Comparison of ENCODE assay signal across 29 mouse cellular contexts in genomic region chr5:76524623-76525022, GRCm38 (mm10). TPM values are rescaled to one million over a fixed set of nuclear protein-coding genes. Genes with fewer than 3 reads are reported as not detected.
DNase-seq lines count a peak whose midpoint lies in the region; ATAC-seq and TF ChIP-seq lines count a peak whose summit lies in the region.
"Had no signal": no experiment of that assay in that cellular context is flagged by ENCODE, and none has a peak within 500 bp of the region (broad histone marks: within the 10 kb centered on the region; RNA-seq: fewer than 3 reads in every experiment).

No protein-coding gene starts in this region.

- H3K79me2 ChIP-seq in MEL (ENCODE audit: control insufficient read depth, insufficient read depth, low read length, poor library complexity) = peaks cover 5% of the 10 kb centered on the region

- peak in 1 of 2 experiments; percentile 30; a peak in 1 of 4 replicates for TF ChIP-seq EP300 in MEL (IDR thresholded peaks at IDR 0.05; ENCODE audit: low read depth in 1 of 2, low read length in 2 of 2)

- H3K36me3 ChIP-seq in MEL (ENCODE audit: control insufficient read depth in 1 of 2, insufficient read depth in 2 of 2, low read length in 2 of 2) = peaks cover 0 to 16% of the 10 kb centered on the region in 2 experiments; a peak in 2 of 4 replicates
- no peaks in the 10 kb centered on the region for H3K36me3 ChIP-seq in forebrain, embryonic 10.5 days (replicated peaks)
- H3K36me3 ChIP-seq: embryonic facial prominence, embryonic 10.5 days; forebrain, embryonic 12.5 days; heart, embryonic 10.5 days; hindbrain, embryonic 15.5 days; intestine, embryonic 15.5 days; liver, embryonic 13.5 days; lung, embryonic 15.5 days; midbrain, embryonic 15.5 days had no signal

- no peak overlapping the region for H3K27ac ChIP-seq in MEL (ENCODE audit: control insufficient read depth, low read depth, low read length)
- peak overlapping the region; percentile 37 for H3K27ac ChIP-seq in brown adipose tissue, adult 24 weeks (replicated peaks; ENCODE audit: low read depth, low read length)
- H3K27ac ChIP-seq in forebrain, embryonic 10.5 days = no peak overlapping the region
- H3K27ac ChIP-seq: embryonic facial prominence, embryonic 10.5 days; forebrain, embryonic 12.5 days; heart, embryonic 10.5 days; hindbrain, embryonic 15.5 days; intestine, embryonic 15.5 days; liver, embryonic 13.5 days; lung, embryonic 15.5 days; midbrain, embryonic 15.5 days had no signal

- H3K4me1 ChIP-seq in lung, adult 2 months (ENCODE audit: control insufficient read depth, insufficient read depth, low read length) = no peaks in the 10 kb centered on the region; the same call in 1 of the 2 replicates
- peaks cover 4 to 8% of the 10 kb centered on the region in 2 experiments for H3K4me1 ChIP-seq in MEL (ENCODE audit: control insufficient read depth in 1 of 2, insufficient read depth in 2 of 2, low read length in 2 of 2)
- no peaks in the 10 kb centered on the region for H3K4me1 ChIP-seq in brown adipose tissue, adult 24 weeks (ENCODE audit: control insufficient read depth, insufficient read depth, insufficient read length, low read length)
- peaks cover under 1% of the 10 kb centered on the region; the same call in 1 of the 2 replicates for H3K4me1 ChIP-seq in forebrain, embryonic 10.5 days
- H3K4me1 ChIP-seq: embryonic facial prominence, embryonic 10.5 days; heart, embryonic 10.5 days; intestine, embryonic 15.5 days; liver, embryonic 13.5 days; lung, embryonic 15.5 days; midbrain, embryonic 15.5 days had no signal

- no peaks in the 10 kb centered on the region for H3K9me3 ChIP-seq in MEL (replicated peaks; ENCODE audit: insufficient read depth, low read length)
- H3K9me3 ChIP-seq in forebrain, embryonic 10.5 days = no peaks in the 10 kb centered on the region
- H3K9me3 ChIP-seq: embryonic facial prominence, embryonic 10.5 days; forebrain, embryonic 12.5 days; heart, embryonic 10.5 days; hindbrain, embryonic 15.5 days; intestine, embryonic 15.5 days; liver, embryonic 13.5 days; lung, embryonic 15.5 days; midbrain, embryonic 15.5 days had no signal

- no peak overlapping the region for H3K4me3 ChIP-seq in lung, adult 2 months (replicated peaks; ENCODE audit: extremely low read depth, low read depth, low read length)
- peak overlapping the region; percentile 35 to 60 for H3K4me3 ChIP-seq in MEL (ENCODE audit: control insufficient read depth in 1 of 2, insufficient read depth in 1 of 2, low read depth in 2 of 2, low read length in 2 of 2)
- H3K4me3 ChIP-seq in brown adipose tissue, adult 24 weeks (ENCODE audit: insufficient read depth, low read depth, low read length) = no peak overlapping the region
- H3K4me3 ChIP-seq in forebrain, embryonic 10.5 days = no peak overlapping the region
- H3K4me3 ChIP-seq: embryonic facial prominence, embryonic 10.5 days; forebrain, embryonic 12.5 days; heart, embryonic 10.5 days; hindbrain, embryonic 15.5 days; intestine, embryonic 15.5 days; liver, embryonic 13.5 days; lung, embryonic 15.5 days; midbrain, embryonic 15.5 days had no signal

- DNase-seq in lung, postnatal 36 days = peak; percentile 16
- DNase-seq in lung, adult 2 months = no peak
- peak; percentile 63 for DNase-seq in MEL (ENCODE audit: low read depth, low spot score)
- no peak for DNase-seq in forebrain, embryonic 10.5 days (ENCODE audit: extremely low spot score, low spot score)
- no peak for DNase-seq in cerebellum, adult 9-10 months
- DNase-seq: kidney, adult 8-10 months; kidney, postnatal 10 days; liver, embryonic 13.5 days; lung, postnatal 4 days; right cerebral cortex, adult 18-20 months; thymus, postnatal 14 days had no signal

- H3K27me3 ChIP-seq in MEL (ENCODE audit: control insufficient read depth in 1 of 2, insufficient read depth in 2 of 2, low read length in 2 of 2) = peaks cover 0 to 2% of the 10 kb centered on the region in 2 experiments; a peak in 2 of 4 replicates
- no peaks in the 10 kb centered on the region for H3K27me3 ChIP-seq in forebrain, embryonic 10.5 days (ENCODE audit: poor library complexity, severe bottlenecking)
- H3K27me3 ChIP-seq: forebrain, embryonic 12.5 days; intestine, embryonic 15.5 days; liver, embryonic 13.5 days; lung, embryonic 15.5 days; midbrain, embryonic 15.5 days had no signal

- peak overlapping the region; percentile 43 for H3K9ac ChIP-seq in MEL (ENCODE audit: control insufficient read depth, low read depth, low read length, poor library complexity, severe bottlenecking)
- H3K9ac ChIP-seq: forebrain, embryonic 12.5 days; hindbrain, embryonic 15.5 days; intestine, embryonic 15.5 days; liver, embryonic 13.5 days; lung, embryonic 15.5 days; midbrain, embryonic 15.5 days had no signal

- TF ChIP-seq POLR2A in lung, adult 2 months (IDR thresholded peaks at IDR 0.05; ENCODE audit: borderline replicate concordance, extremely low read depth, low read depth, low read length) = no peak
- no peak for TF ChIP-seq POLR2A in MEL (IDR thresholded peaks at IDR 0.05; ENCODE audit: control insufficient read depth in 1 of 2, insufficient read depth in 1 of 2, low read depth in 1 of 2, low read length in 2 of 2, poor library complexity in 1 of 2)

- peak; percentile 30; the same call in 1 of the 2 replicates for ATAC-seq in monocyte, adult 5-6 weeks (replicated peaks; ENCODE audit: insufficient number of reproducible peaks, low FRiP score, low TSS enrichment, poor library complexity, severe bottlenecking)
- no peak for ATAC-seq in inflammation-experienced regulatory T-cells, adult 6 months
- ATAC-seq: intestine, embryonic 15.5 days; midbrain, embryonic 15.5 days had no signal

- no peak for TF ChIP-seq CTCF in lung, adult 2 months (IDR thresholded peaks at IDR 0.05; ENCODE audit: insufficient read depth, low read length)
- no peak for TF ChIP-seq CTCF in MEL (IDR thresholded peaks at IDR 0.05 in 2 of 3, conservative IDR thresholded peaks at IDR 0.05 in 1 of 3; ENCODE audit: control insufficient read depth in 1 of 3, insufficient read depth in 1 of 3, low read depth in 2 of 3, low read length in 3 of 3, poor library complexity in 1 of 3, severe bottlenecking in 1 of 3)

- 57% methylated on average over 5 of the region's 5 CpGs for WGBS in lung, adult 2 months
- WGBS in forebrain, embryonic 10.5 days = 77% methylated on average over 5 of the region's 5 CpGs

- no peak for TF ChIP-seq RAD21 in MEL (IDR thresholded peaks at IDR 0.05; ENCODE audit: low read depth, low read length)

TF ChIP-seq in MEL, 35 proteins besides CTCF, POLR2A, EP300 and RAD21:
- TF ChIP-seq TAL1 (IDR thresholded peaks at IDR 0.05; ENCODE audit: low read length) (no peak), CHD1 (IDR thresholded peaks at IDR 0.05; ENCODE audit: low read depth, low read length) (no peak), RCOR1 (IDR thresholded peaks at IDR 0.05; ENCODE audit: low read depth, low read length) (0 out of 2 replicates have a peak, but pooled peaks have one; percentile 30), ZNF384 (IDR thresholded peaks at IDR 0.05; ENCODE audit: low read depth, low read length) (no peak)
TF ChIP-seq in MEL: peak in this region for 1.

RNA-seq across cellular contexts. Expression of gene Exoc1, which starts 4.5 kb away (rescaled TPM):
- polyA plus RNA-seq in lung, adult 2 months (2012; rRNA removed) = 16.1 and 26.3 TPM in 2 replicates
- total RNA-seq in MEL (2012; rRNA removed) = 40.8 and 45.2 TPM in 2 replicates
- polyA plus RNA-seq in MEL (2012; ENCODE audit: insufficient read depth in 1 of 2, insufficient read length in 2 of 2, low read depth in 1 of 2, low replicate concordance in 2 of 2, missing spikeins in 1 of 2) = 10 to 100 TPM in 1 of 2 experiments, not detected in 1; 34.2 TPM
- 9.6 and 12.7 TPM in 2 replicates for polyA plus RNA-seq in brown adipose tissue, adult 24 weeks (2012; ENCODE audit: insufficient read depth, insufficient read length, missing spikeins)
- total RNA-seq in monocyte, adult 5-6 weeks (2017) = 71.5 to 89.2 TPM (median 82.8 TPM) in 3 replicates
- polyA plus RNA-seq in inflammation-experienced regulatory T-cells, adult 6 months (2017; shearing (Covaris generic)) = 10 to 100 TPM; 38.6 to 77.1 (median 52.5) TPM
- polyA plus RNA-seq in forebrain, embryonic 10.5 days (2016; fragmentation: Nextera tagmentation; extraction: Ambion mirVana) = 45.6 and 46.8 TPM in 2 replicates

RNA-seq across cellular contexts. Expression of gene Gm7271, which starts 40.8 kb away (rescaled TPM):
- not detected in 2 replicates for polyA plus RNA-seq in lung, adult 2 months (2012; rRNA removed)
- not detected in 2 replicates for total RNA-seq in MEL (2012; rRNA removed)
- polyA plus RNA-seq in MEL (2012; ENCODE audit: insufficient read depth in 1 of 2, insufficient read length in 2 of 2, low read depth in 1 of 2, low replicate concordance in 2 of 2, missing spikeins in 1 of 2) = not detected
- not detected in 2 replicates for polyA plus RNA-seq in brown adipose tissue, adult 24 weeks (2012; ENCODE audit: insufficient read depth, insufficient read length, missing spikeins)
- not detected in 3 replicates for total RNA-seq in monocyte, adult 5-6 weeks (2017)
- not detected for polyA plus RNA-seq in inflammation-experienced regulatory T-cells, adult 6 months (2017; shearing (Covaris generic))
- not detected in 2 replicates for polyA plus RNA-seq in forebrain, embryonic 10.5 days (2016; fragmentation: Nextera tagmentation; extraction: Ambion mirVana)
- total RNA-seq: adrenal gland, postnatal 10 days; ES-E14; gastrocnemius, postnatal 4 days; hematopoietic stem cell, adult 5-6 weeks; layer of hippocampus, adult 18-20 months; layer of hippocampus, postnatal 14 days had no signal
- polyA plus RNA-seq: forebrain, embryonic 12.5 days; heart, embryonic 10.5 days; heart, embryonic 16.5 days; intestine, embryonic 15.5 days; limb, embryonic 11.5 days; liver, embryonic 13.5 days; lung, embryonic 15.5 days; midbrain, embryonic 15.5 days had no signal

Comparison
In these comparisons a context has a peak if more than half of its experiments do, and no peak if none do; other contexts are left out.
1. DNase-seq: peak in lung, postnatal 36 days (single experiment) and MEL (single experiment); none in lung, adult 2 months (single experiment), forebrain, embryonic 10.5 days (single experiment) and cerebellum, adult 9-10 months (single experiment).
2. H3K4me3 ChIP-seq: peak in MEL (2 of 2); none in lung, adult 2 months (single experiment), brown adipose tissue, adult 24 weeks (single experiment) and forebrain, embryonic 10.5 days (single experiment).